Mouse (Mus musculus) subcutaneous adipose tissue, adult 2 months (tissue): ENCODE results near the gene 2310039H08Rik. TPM values are rescaled to one million over a fixed set of nuclear protein-coding genes. Genes with fewer than 3 reads are reported as not detected.

ENCODE experiments used
- polyA plus RNA-seq: library from polyadenylated mRNA; depleted of rRNA; stranded (reverse); fragments of >200 nt; gene quantifications from 2 replicates; pipeline ENCODE4 v1.2.3, GENCODE M21; 2012; ENCODE audit warnings: low replicate concordance; rRNA removed

Gene 2310039H08Rik
- polyA plus RNA-seq: 79.9 and 106 TPM in 2 replicates

DNA sequence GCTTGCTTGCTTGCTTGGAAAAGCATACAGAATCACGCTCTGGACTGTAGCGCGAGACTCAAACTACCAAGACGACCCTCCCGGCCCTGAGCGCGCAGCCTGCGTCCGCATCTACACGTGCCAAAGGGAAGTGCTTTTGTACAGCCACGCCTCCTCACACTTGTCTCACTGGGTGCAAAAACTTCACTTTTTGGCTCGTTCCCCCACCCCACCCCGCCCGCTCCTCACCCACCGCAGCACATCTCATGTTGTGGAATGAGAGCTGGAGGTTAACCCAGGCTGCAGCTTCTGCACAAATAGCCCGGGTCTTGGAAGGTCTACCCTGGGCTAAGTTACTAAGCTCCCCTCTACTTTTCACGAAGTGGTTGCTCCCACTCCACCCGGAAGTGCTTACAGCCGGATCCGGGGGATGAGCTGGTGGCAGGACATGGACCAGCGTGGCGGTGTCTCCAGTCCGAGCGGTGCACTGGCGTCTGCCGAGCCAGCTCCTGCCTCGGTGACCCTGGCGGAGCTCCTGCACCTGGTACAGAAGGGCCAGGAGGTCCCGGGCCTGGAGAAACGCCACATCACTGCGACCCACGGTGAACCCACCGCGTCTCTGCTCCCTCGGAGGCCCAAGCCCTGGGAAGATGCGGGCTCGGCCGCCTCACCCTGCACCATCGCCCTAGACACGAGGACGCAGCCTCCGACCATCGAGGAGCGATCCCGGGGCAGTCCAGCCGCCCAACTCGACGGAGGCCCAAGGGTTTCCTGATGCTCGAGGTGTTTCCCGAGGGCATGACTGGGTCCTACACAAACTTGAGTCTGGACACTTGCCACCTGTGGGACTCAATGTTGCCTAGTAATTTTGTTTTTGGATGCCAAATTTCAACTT is at the start of gene 2310039H08Rik:
TSS of gene 2310039H08Rik (plus strand) at position 232 of the 874 bp plus-strand sequence.

DNA sequence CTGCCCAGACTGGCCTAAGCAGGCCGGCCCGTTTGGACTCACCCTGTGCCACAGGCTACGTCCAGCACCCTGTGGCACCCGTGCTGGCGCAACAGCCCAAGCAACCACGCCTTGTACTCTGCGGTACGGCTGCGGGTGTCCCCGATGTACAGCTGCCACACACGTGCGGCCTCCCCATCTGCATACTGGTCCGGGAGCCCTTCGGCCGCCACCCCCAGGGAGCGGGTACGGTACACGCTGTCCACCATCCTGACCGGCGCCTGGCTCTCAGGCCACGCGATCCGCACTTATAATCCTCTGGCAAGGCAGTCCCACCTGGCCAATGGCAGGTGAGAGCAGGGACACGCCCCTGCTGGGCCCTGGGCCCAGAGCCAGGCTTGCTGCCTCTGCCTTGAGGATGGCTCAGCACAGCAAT is 43.5 kb upstream of the 2310039H08Rik start, which contains the start of gene Gnmt:
TSS of gene Gnmt (minus strand) at position 265 of the 415 bp plus-strand sequence.

GRCm38 (mm10) chr17:46751794-46752556 is 20.5 kb upstream of the 2310039H08Rik start, which contains the start of gene Cnpy3:
TSS of gene Cnpy3 (minus strand) at chr17:46752214.

DNA sequence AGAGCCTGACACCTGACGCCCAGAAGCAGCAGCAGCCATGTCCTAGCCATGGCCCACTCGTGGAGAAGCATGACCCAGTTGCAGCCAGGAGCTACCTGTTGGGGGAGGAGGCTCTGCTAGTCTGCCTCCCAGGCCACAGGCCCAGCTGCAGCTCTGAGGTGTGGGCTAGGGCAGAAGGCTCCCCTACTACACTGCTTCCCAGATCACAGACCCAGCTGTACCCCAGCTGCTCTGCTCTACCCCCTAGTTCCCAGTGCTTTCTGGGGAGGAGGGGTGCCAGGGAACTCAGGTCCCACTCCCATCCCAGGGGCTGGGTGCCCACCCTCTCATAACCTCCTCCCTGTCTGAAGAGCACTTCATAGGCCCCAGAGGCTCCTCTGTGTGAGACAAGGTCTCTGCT is 8.9 kb upstream of the 2310039H08Rik start, which contains the start of gene Ptcra:
TSS of gene Ptcra (minus strand) at position 169 of the 400 bp plus-strand sequence.

DNA sequence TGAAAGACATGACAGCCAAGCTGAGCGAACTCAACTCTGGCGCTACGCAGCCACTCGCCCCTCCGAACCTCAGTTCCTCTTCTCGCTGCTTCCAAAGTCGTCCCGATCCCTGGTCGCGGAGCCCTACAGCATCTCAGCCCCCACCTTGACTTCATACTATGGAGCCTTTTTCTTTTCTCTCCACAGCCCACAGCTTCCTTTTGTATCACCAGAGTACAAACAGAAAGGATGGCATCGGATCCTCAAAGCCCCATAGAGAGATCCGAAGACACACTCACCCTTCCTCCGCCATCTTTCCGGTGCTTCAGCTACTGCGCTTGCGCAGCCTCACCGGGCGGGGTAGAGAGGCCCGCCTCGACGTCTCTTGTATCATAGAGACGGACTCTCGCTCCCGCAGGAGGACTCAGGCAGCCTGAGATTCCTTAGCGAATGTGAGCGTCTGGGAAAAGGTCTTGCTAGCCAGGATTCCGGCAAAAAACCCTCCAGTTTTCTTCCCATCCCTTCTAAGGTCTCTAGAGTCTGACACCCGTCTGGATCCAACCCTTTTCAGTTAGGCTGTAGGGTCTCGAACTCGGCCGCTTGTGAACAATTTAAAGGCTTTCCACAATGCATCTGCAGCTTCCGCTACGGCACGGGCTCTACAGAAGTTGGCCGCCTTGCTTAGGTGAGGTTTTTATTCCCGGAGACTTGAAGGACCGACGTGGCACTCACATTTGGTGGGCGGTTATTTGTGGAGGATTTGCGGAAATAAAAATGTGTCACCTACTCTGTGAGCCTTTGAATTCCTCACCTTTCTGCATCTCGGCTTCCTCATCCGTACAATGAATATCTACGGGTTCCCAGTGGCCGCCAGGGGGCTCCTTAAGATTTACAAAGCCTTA is 10.1 kb downstream of the 2310039H08Rik start, which contains the start of gene Rpl7l1:
TSS of gene Rpl7l1 (minus strand) at position 332 of the 881 bp plus-strand sequence.

Other genes with a start within 250 kb of the 2310039H08Rik start
- gene Cul9, start 226.2 kb upstream of the 2310039H08Rik start, polyA plus RNA-seq: 31.7 and 46.2 TPM in 2 replicates
- gene Srf, start 216.5 kb upstream of the 2310039H08Rik start, polyA plus RNA-seq: 89.3 and 235 TPM in 2 replicates
- gene Ptk7, start 143.1 kb upstream of the 2310039H08Rik start, polyA plus RNA-seq: 5.1 and 118 TPM in 2 replicates
- gene Klc4, start 126.6 kb upstream of the 2310039H08Rik start, polyA plus RNA-seq: 14.9 and 19.2 TPM in 2 replicates
- 65.3 and 89.3 TPM in 2 replicates for gene Mrpl2, start 126.4 kb upstream of the 2310039H08Rik start, polyA plus RNA-seq
- 39.0 and 83.9 TPM in 2 replicates for gene Cul7, start 122.3 kb upstream of the 2310039H08Rik start, polyA plus RNA-seq
- gene Rrp36, start 98.3 kb upstream of the 2310039H08Rik start, polyA plus RNA-seq: 35.9 and 42.6 TPM in 2 replicates
- gene Mea1, start 93.8 kb upstream of the 2310039H08Rik start, polyA plus RNA-seq: 80.7 and 88.9 TPM in 2 replicates
- 82.4 and 90.5 TPM in 2 replicates for gene Klhdc3, start 91.7 kb upstream of the 2310039H08Rik start, polyA plus RNA-seq
- 72.2 and 74.0 TPM in 2 replicates for gene Ppp2r5d, start 67.5 kb upstream of the 2310039H08Rik start, polyA plus RNA-seq
- gene Pex6, start 61.2 kb upstream of the 2310039H08Rik start, polyA plus RNA-seq: 55.9 and 71.7 TPM in 2 replicates
- gene Gnmt, start 43.5 kb upstream of the 2310039H08Rik start, polyA plus RNA-seq: 1.9 and 2.7 TPM in 2 replicates
- gene Cnpy3, start 20.4 kb upstream of the 2310039H08Rik start, polyA plus RNA-seq: 55.8 and 75.6 TPM in 2 replicates
- gene Ptcra, start 8.9 kb upstream of the 2310039H08Rik start, polyA plus RNA-seq: not detected in 2 replicates
- 29.2 and 40.1 TPM in 2 replicates for gene Rpl7l1, start 10.0 kb downstream of the 2310039H08Rik start, polyA plus RNA-seq
- 7.0 and 16.5 TPM in 2 replicates for gene Bicral, start 85.8 kb downstream of the 2310039H08Rik start, polyA plus RNA-seq
- 17.9 and 25.7 TPM in 2 replicates for gene Tbcc, start 118.0 kb downstream of the 2310039H08Rik start, polyA plus RNA-seq
- gene Prph2, start 137.8 kb downstream of the 2310039H08Rik start, polyA plus RNA-seq: not detected in 2 replicates
- gene Ubr2, start 237.9 kb downstream of the 2310039H08Rik start, polyA plus RNA-seq: 32.4 and 48.9 TPM in 2 replicates